Mouse (Mus musculus) lung, adult 2 months (tissue): ENCODE data around the gene Zfp983. TPM values are rescaled to one million over a fixed set of nuclear protein-coding genes. Genes with fewer than 3 reads are reported as not detected.

Source experiments
- DNase-seq: peaks from one replicate; pipeline ENCODE4 v3.0.0; 2022
- H3K4me1 ChIP-seq: fragments of 200-500 bp; 2 replicates; pipeline ENCODE4 v1.6.1; 2011; ENCODE audit warnings: low read length; ENCODE audit not compliant: control insufficient read depth, insufficient read depth
- H3K4me3 ChIP-seq: fragments of 200-500 bp; replicated peaks from 2 replicates; pipeline ENCODE3; 2011; ENCODE audit warnings: low read depth, mild to moderate bottlenecking, control low read depth, low read length; ENCODE audit errors: extremely low read depth
- CTCF ChIP-seq: fragments of 200-500 bp; IDR thresholded peaks from 2 replicates; pipeline ENCODE4 v1.5.1; 2011; ENCODE audit warnings: mild to moderate bottlenecking, low read length, control low read depth; ENCODE audit not compliant: insufficient read depth
- POLR2A ChIP-seq: fragments of 200-500 bp; IDR thresholded peaks from 2 replicates; pipeline ENCODE4 v1.6.1; 2011; ENCODE audit warnings: low read depth, mild to moderate bottlenecking, control low read depth, low read length, borderline replicate concordance; ENCODE audit errors: extremely low read depth
- WGBS: fragments of 180-500 bp; shearing (Covaris S2); methylation state at CpG from one replicate; pipeline ENCODE4 v1.1.7; 2018; 5-methylcytosine and 5-hydroxymethylcytosine counted together
- polyA plus RNA-seq: library from polyadenylated mRNA; depleted of rRNA; stranded (reverse); fragments of >200 nt; gene quantifications from 2 replicates; pipeline ENCODE4 v1.2.3, GENCODE M21; 2012; rRNA removed

The Zfp983 gene
- polyA plus RNA-seq, 1 experiment = 0.64 TPM

DNA sequence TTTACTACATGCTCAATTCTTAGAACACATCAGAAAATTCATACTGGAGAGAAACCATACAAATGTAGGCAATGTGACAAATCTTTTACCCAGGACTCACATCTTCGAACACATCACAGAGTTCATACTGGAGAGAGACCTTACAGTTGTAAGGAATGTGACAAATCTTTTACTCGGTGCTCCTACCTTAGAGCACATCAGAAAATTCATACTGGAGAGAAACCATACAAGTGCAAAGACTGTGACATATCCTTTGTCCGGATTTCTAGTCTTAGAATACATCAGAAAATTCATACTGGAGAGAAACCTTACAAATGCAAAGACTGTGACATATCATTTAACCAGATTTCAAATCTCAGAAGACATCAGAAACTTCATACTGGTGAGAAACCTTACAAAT lies 41.1 kb downstream of the Zfp983 start, which contains the start of gene Gm10226:
TSS of gene Gm10226 (plus strand) at position 301 of the 400 bp plus-strand sequence.
- no peak within 1 kb of the TSS for H3K4me3 ChIP-seq
- 90% methylated on average over 3 of the region's 3 CpGs for WGBS
- no peak for DNase-seq
- no peaks in the 10 kb centered on the region for H3K4me1 ChIP-seq
- TF ChIP-seq CTCF (no peak), POLR2A (no peak)

DNA sequence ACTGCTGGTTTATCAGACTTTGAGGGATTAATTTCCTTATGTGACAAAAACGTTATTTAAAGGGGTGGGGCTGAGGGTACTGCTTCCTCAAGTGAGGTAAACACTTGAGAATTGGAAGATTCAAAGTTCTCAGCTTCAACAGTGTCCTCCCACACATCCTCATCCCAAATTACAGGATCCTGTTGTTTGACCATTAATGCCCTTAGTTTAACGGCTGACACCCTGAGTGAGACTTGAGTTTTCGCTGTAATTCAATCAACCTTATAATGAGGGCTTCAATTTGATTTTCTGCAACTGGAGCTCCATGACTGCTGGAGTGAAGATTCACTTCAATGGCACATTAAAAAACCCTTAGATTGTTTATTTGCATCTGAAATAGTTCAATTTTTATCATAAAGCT lies 42.9 kb downstream of the Zfp983 start:
- no peaks in the 10 kb centered on the region for H3K4me1 ChIP-seq
- DNase-seq = no peak
- WGBS = 73% methylated on average over 3 of the region's 3 CpGs
- no peak overlapping the region for H3K4me3 ChIP-seq
- TF ChIP-seq CTCF = no peak
- no peak for TF ChIP-seq POLR2A

DNA sequence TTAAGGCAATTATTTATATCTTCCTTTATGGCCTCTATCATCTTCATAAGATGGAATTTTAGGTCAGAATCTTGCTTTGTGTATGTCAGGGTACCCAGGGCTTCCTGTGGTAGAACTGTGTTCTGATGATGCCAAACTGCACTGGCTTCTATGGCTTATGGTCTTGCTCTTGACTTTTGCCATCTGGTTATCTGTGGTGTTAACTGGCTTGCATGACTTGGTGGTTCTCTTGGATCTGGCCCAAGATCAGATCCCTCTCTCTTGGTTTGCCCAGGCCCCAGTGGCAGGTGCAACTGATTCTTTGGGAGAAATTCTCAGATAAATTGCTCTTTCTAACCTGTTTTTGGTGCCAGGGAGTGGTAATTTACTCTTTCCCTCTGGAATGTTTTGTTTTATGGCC lies 45.6 kb downstream of the Zfp983 start:
- no peak for DNase-seq
- no peak overlapping the region for H3K4me3 ChIP-seq
- H3K4me1 ChIP-seq = no peaks in the 10 kb centered on the region
- TF ChIP-seq CTCF (no peak), POLR2A (no peak)

GRCm38 (mm10) chr17:21702281-21703240 lies 52.1 kb downstream of the Zfp983 start:
- no peak for DNase-seq
- WGBS = 37% methylated on average over 5 of the region's 5 CpGs
- TF ChIP-seq CTCF = no peak
- TF ChIP-seq POLR2A = no peak
- no peaks in the 10 kb centered on the region for H3K4me1 ChIP-seq
- H3K4me3 ChIP-seq = no peak overlapping the region

DNA sequence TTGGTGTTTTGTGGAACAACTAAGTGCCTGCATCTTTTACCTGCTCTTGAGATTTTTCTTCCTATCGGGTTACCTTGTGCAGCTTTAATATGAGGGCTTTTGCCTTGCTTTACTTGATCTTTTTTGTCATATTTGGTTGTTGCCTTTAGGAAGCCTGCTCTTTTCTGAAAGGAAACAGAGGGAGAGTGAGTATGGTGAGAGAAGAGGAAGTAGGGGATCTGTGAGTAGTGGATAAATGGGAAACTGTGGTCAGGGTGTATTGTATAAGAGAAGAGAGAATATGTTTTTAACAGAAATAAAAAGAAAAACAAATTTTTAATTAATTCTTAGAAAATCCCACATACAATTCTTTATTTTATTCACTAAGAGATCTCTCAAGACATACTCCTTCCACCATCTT lies 53.0 kb downstream of the Zfp983 start:
- 65% methylated on average over 1 of the region's 1 CpGs for WGBS
- DNase-seq = no peak
- Histone ChIP-seq H3K4me1 (no peaks in the 10 kb centered on the region; the same call in 1 of the 2 replicates), H3K4me3 (no peak overlapping the region)
- no peak for TF ChIP-seq CTCF
- TF ChIP-seq POLR2A = no peak

DNA sequence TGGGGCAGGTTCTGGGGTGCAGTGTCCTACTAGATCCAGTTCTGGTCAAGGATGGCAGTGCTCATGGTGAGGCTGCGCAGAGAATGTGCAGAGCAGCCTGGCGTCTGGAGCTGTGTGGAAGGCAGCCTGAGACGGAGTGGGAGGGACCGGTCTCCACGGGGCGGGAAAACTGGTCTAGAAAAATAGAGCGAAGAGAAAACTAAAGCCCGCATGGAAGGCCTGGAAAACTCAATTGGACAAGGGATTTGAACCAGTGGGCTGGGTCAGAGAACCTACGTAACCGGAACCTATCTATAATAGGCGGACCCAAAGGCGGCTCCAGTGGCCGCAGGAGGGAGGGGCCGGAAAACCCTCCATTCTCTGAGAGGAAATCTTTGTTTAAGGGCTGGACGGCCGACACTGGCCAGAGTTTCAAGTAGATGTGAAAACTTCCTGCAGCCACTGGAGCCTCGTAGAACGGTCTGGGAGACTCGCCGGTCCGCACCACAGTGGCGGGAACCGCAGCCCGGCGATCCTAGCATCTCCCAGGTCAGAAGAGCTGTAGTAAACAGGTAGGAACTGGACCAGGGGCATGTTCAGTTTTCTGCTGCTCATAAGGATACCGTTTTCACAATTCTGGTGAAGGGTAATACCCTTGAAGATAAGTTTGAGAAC lies 57.0 kb downstream of the Zfp983 start, which contains the start of gene Zfp760:
TSS of gene Zfp760 (plus strand) at position 399 of the 654 bp plus-strand sequence.
- 3% methylated on average over 26 of the region's 26 CpGs for WGBS
- peak; percentile 83 for DNase-seq
- Histone ChIP-seq H3K4me1 (peaks cover 3% of the 10 kb centered on the region), H3K4me3 (peak within 1 kb of the TSS; percentile 83)
- TF ChIP-seq CTCF = no peak
- TF ChIP-seq POLR2A = peak; percentile 89

- Histone ChIP-seq H3K4me1 (peaks cover 3% of the 10 kb centered on the region), H3K4me3 (peak overlapping the region; percentile 9)
- WGBS = 18% methylated on average over 2 of the region's 2 CpGs
- TF ChIP-seq CTCF (no peak), POLR2A (no peak)
- no peak for DNase-seq
These were observed 58.0 kb downstream of the Zfp983 start for GRCm38 (mm10) chr17:21708401-21708800.

Other genes starting within 250 kb of the Zfp983 start
- gene Zfp54, start 227.4 kb upstream of the Zfp983 start, polyA plus RNA-seq = 0.83 and 1.1 TPM in 2 replicates
- 0.69 and 1.3 TPM in 2 replicates for gene Zfp51, start 200.2 kb upstream of the Zfp983 start, polyA plus RNA-seq
- gene Zfp53, start 161.6 kb upstream of the Zfp983 start, polyA plus RNA-seq = 1.5 and 1.8 TPM in 2 replicates
- gene Zfp52, start 115.1 kb upstream of the Zfp983 start, polyA plus RNA-seq = 0.34 and 0.73 TPM in 2 replicates
- 1.3 and 1.9 TPM in 2 replicates for gene Zfp948, start 83.6 kb upstream of the Zfp983 start, polyA plus RNA-seq
- not detected in 2 replicates for gene Gm10226, start 41.2 kb downstream of the Zfp983 start, polyA plus RNA-seq
- gene Zfp760, start 57.1 kb downstream of the Zfp983 start, polyA plus RNA-seq = 0.69 and 1.4 TPM in 2 replicates
- gene Zfp229, start 80.2 kb downstream of the Zfp983 start, polyA plus RNA-seq = 1.4 and 2.5 TPM in 2 replicates
- gene Zfp820, start 195.1 kb downstream of the Zfp983 start, polyA plus RNA-seq = 0.09 and 0.22 TPM in 2 replicates